ENCODE assay signal across 8 mouse cellular contexts in genomic region chr17:28697290-28698195, GRCm38 (mm10). TPM values are rescaled to one million over a fixed set of nuclear protein-coding genes. Genes with fewer than 3 reads are reported as not detected.
DNase-seq lines count a peak whose midpoint lies in the region; ATAC-seq and TF ChIP-seq lines count a peak whose summit lies in the region.

No protein-coding gene starts in this region.

- peaks cover 7% of the 10 kb centered on the region; the same call in 1 of the 2 replicates for H3K36me3 ChIP-seq in lung, embryonic 14.5 days (ENCODE audit: insufficient read depth)

- H3K27ac ChIP-seq in lung, embryonic 14.5 days (ENCODE audit: low read depth) = peak overlapping the region; percentile 75

- peak; percentile 38 to 70 for DNase-seq in frontal cortex, adult 2 months (ENCODE audit: extremely low spot score in 1 of 2, low spot score in 1 of 2)
- DNase-seq in frontal cortex, postnatal 14 days (ENCODE audit: low spot score in 2 of 2) = no peak
- peak; percentile 40 for DNase-seq in lung, embryonic 14.5 days
- DNase-seq in lung, adult 2 months = no peak
- DNase-seq in brain, embryonic 14.5 days (ENCODE audit: low read depth) = peak; percentile 44
- DNase-seq in heart, postnatal 14 days = peak; percentile 26 to 39
- peak; percentile 86 for DNase-seq in naive thymus-derived CD4-positive, alpha-beta T cell, adult 2 months (ENCODE audit: low read depth)
- DNase-seq in ovary, postnatal 10 days (ENCODE audit: low spot score) = no peak

- TF ChIP-seq POLR2A in lung, adult 2 months (IDR thresholded peaks at IDR 0.05; ENCODE audit: borderline replicate concordance, extremely low read depth, low read depth, low read length) = no peak
- TF ChIP-seq POLR2A in brain, embryonic 14.5 days (IDR thresholded peaks at IDR 0.05; ENCODE audit: borderline replicate concordance, extremely low read depth, insufficient read depth, insufficient read length, poor library complexity, severe bottlenecking) = no peak

- WGBS in lung, embryonic 14.5 days = 40% methylated on average over 13 of the region's 13 CpGs
- 23% methylated on average over 13 of the region's 13 CpGs for WGBS in lung, adult 2 months

- no peak overlapping the region for H3K4me3 ChIP-seq in lung, embryonic 14.5 days (ENCODE audit: low read depth, low read length)
- H3K4me3 ChIP-seq in lung, adult 2 months (replicated peaks; ENCODE audit: extremely low read depth, low read depth, low read length) = no peak overlapping the region

- peaks cover 37% of the 10 kb centered on the region for H3K4me1 ChIP-seq in lung, embryonic 14.5 days (ENCODE audit: insufficient read depth)
- H3K4me1 ChIP-seq in lung, adult 2 months (ENCODE audit: control insufficient read depth, insufficient read depth, low read length) = peaks cover 47% of the 10 kb centered on the region

- H3K4me2 ChIP-seq in lung, embryonic 14.5 days = peak overlapping the region; percentile 21

- no peaks in the 10 kb centered on the region for H3K27me3 ChIP-seq in lung, embryonic 14.5 days (ENCODE audit: insufficient read depth, low read length)

- intact Hi-C loops in heart, postnatal 14 days (cut with DNase I) = no loop called here

- no peaks in the 10 kb centered on the region for H3K9me3 ChIP-seq in lung, embryonic 14.5 days (ENCODE audit: low read depth, low read length)

- TF ChIP-seq CTCF in lung, embryonic 14.5 days (IDR thresholded peaks at IDR 0.05; ENCODE audit: low read depth) = no peak
- no peak for TF ChIP-seq CTCF in lung, adult 2 months (IDR thresholded peaks at IDR 0.05; ENCODE audit: insufficient read depth, low read length)
- TF ChIP-seq CTCF in brain, embryonic 14.5 days (IDR thresholded peaks at IDR 0.05; ENCODE audit: borderline replicate concordance, extremely low read depth, insufficient read depth, insufficient read length) = no peak

- H3K9ac ChIP-seq in lung, embryonic 14.5 days = peak overlapping the region; percentile 10; the same call in 1 of the 2 replicates

- peak; percentile 55 for ATAC-seq in lung, embryonic 14.5 days (ENCODE audit: insufficient read depth)

RNA-seq across cellular contexts. Expression of gene Mapk14, which starts 6.4 kb away (rescaled TPM):
- polyA plus RNA-seq in frontal cortex, adult 2 months (2012; rRNA removed) = 108 and 110 TPM in 2 replicates
- 76.1 and 77.4 TPM in 2 replicates for polyA plus RNA-seq in lung, embryonic 14.5 days (2014; fragmentation: Nextera tagmentation; extraction: Ambion mirVana)
- polyA plus RNA-seq in lung, adult 2 months (2012; rRNA removed) = 74.3 and 97.5 TPM in 2 replicates
- polyA plus RNA-seq in brain, embryonic 14.5 days (2012; rRNA removed) = 64.7 and 66.2 TPM in 2 replicates
- 10 to 100 TPM; 51.2 to 51.4 TPM for total RNA-seq in heart, postnatal 14 days (2021)

RNA-seq across cellular contexts. Expression of gene Slc26a8, which starts 7.5 kb away (rescaled TPM):
- polyA plus RNA-seq in frontal cortex, adult 2 months (2012; rRNA removed) = 8.6 TPM in 2 replicates
- 0.33 and 0.49 TPM in 2 replicates for polyA plus RNA-seq in lung, embryonic 14.5 days (2014; fragmentation: Nextera tagmentation; extraction: Ambion mirVana)
- polyA plus RNA-seq in lung, adult 2 months (2012; rRNA removed) = 0.40 and 1.2 TPM in 2 replicates
- 3.1 and 3.2 TPM in 2 replicates for polyA plus RNA-seq in brain, embryonic 14.5 days (2012; rRNA removed)
- under 1 TPM; 0.59 to 0.62 TPM for total RNA-seq in heart, postnatal 14 days (2021)

RNA-seq across cellular contexts. Expression of gene AC170998.1, which starts 28.3 kb away (rescaled TPM):
- polyA plus RNA-seq in frontal cortex, adult 2 months (2012; rRNA removed) = 0.95 and 1.1 TPM in 2 replicates
- polyA plus RNA-seq in lung, embryonic 14.5 days (2014; fragmentation: Nextera tagmentation; extraction: Ambion mirVana) = 3.1 and 5.2 TPM in 2 replicates
- polyA plus RNA-seq in lung, adult 2 months (2012; rRNA removed) = 0.77 and 1.5 TPM in 2 replicates
- 0.53 and 0.89 TPM in 2 replicates for polyA plus RNA-seq in brain, embryonic 14.5 days (2012; rRNA removed)
- total RNA-seq in heart, postnatal 14 days (2021) = 1 to 10 TPM in 1 of 2 experiments, under 1 TPM in 1; 0.98 to 1.4 TPM

Comparison
In these comparisons a context has a peak if more than half of its experiments do, and no peak if none do; other contexts are left out.
1. DNase-seq: peak in frontal cortex, adult 2 months (2 of 2), lung, embryonic 14.5 days (single experiment), brain, embryonic 14.5 days (single experiment), heart, postnatal 14 days (2 of 2) and naive thymus-derived CD4-positive, alpha-beta T cell, adult 2 months (single experiment); none in frontal cortex, postnatal 14 days (0 of 2), lung, adult 2 months (single experiment) and ovary, postnatal 10 days (single experiment).